Mouse (Mus musculus): ENCODE measurements around the gene Tas2r124.

Tas2r124 gene

GRCm38 (mm10) chr6:132754430-132754829, at the start of gene Tas2r124:
Gene Tas2r124, plus strand, starts transcription at chr6:132754730.
- in situ Hi-C loops (cut with MboI, MseI), result no loop called here

DNA sequence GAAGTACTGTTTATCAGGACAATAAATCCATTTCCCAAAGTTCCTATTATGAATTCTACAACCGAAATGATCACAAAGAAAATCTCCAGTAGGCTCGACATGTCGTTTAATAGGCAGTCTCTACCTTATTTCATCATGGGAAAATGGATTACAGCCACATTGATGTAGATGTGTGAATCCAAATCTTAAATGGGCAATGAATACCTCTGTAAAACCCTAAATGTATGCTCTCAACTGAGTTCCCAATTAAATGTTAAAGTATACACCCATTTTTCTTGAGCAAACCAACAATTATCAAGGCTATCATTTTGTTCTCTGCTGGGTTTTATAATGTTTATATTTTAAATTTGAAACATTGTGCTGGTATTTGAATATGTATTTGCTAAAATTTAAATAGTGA, 42.7 kb upstream of the Tas2r124 start, which contains the start of gene Tas2r122:
Tas2r122 (minus strand) TSS at position 101 of the 400 bp plus-strand sequence.
- in situ Hi-C loops (cut with MboI, MseI), result no loop called here

- in situ Hi-C loops (cut with MboI, MseI), result no loop called here
Measured at GRCm38 (mm10) chr6:132737935-132738334, 16.6 kb upstream of the Tas2r124 start, which contains the start of gene Tas2r115. Gene Tas2r115, minus strand, starts transcription at chr6:132738035.

DNA sequence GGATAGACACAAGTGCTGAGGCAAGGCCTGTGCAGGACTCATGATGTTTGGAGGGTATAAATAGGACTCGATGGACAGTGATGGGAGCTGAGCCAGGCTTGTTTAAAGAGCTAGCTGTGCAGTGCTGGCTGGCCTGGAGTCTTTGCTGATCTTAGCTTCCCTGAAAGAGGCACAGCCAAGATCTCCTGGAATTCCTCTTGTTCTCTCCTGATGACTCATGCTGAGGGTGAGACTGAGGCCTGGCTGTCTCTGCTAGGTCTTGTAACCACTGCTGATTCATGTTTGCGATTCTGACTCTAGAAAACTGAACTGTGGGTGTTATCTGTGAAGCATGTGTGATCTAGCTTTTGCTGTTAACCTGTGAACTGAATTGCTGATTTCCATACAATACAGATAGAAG, 4.3 kb upstream of the Tas2r124 start:
- in situ Hi-C loops (cut with MboI, MseI), result no loop called here

- in situ Hi-C loops (cut with MboI, MseI), result no loop called here
Measured at GRCm38 (mm10) chr6:132761831-132762230, 7.3 kb downstream of the Tas2r124 start, which contains the start of gene Tas2r102. Gene Tas2r102, plus strand, starts transcription at chr6:132762131.

DNA sequence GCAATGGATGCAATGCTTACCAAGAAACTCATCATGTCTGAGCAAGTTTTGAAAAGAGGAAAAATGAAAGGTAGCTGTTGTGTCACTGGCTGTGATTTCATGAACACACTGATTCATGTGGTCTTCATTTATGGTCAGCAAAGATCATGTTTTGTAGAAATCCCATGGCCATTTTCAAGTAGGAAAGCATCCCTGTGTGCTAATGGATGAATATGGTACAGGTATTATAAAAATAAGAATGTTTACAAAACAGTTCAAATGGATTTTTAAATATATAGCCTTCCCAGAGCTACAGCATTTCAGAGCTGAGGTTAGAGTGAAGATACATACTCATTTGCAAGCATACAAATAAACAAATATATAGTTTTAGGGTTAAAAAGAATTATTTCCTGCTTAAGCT, 23.5 kb downstream of the Tas2r124 start, which contains the start of gene Tas2r136:
Tas2r136 (minus strand) TSS at position 101 of the 400 bp plus-strand sequence.
- in situ Hi-C loops (cut with MboI, MseI), result no loop called here

DNA sequence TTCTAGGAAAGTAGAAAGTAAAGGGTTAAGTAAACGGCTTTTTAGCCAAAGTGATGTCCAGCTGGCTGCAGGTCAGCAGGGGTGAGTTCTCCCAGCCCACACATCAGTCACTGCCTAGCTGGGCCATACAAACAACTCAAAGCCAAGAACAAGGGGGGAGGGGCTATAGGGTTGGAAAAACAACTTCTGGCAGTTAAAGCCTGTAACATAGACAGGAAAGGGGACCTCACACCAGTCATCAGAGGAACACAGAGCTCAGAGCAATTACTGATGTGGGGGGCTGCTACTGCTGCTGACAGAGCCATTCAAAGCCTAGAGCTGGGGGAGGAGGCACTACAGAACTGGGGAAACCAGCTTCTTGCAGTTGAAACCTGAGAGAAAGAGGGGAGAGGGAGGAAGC, 40.9 kb downstream of the Tas2r124 start:
- in situ Hi-C loops (cut with MboI, MseI), result no loop called here

GRCm38 (mm10) chr6:132802518-132802917, 48.0 kb downstream of the Tas2r124 start, which contains the start of gene Tas2r117:
Gene Tas2r117, plus strand, starts transcription at chr6:132802818.
- in situ Hi-C loops (cut with MboI, MseI), result loop anchor here (5.0 kb wide), 1 partner anchor 215 kb away; no protein-coding TSS in a partner anchor
